Mouse (Mus musculus): ENCODE measurements around the gene Celf6. TPM values are rescaled to one million over a fixed set of nuclear protein-coding genes. Genes with fewer than 3 reads are reported as not detected.

Gene Celf6
- polyA plus RNA-seq, 1 experiment from 2014 or later = not detected

GRCm38 (mm10) chr9:59639936-59640335, 62.2 kb downstream of the Celf6 start:
- H3K4me1 ChIP-seq (ENCODE audit: control insufficient read depth, insufficient read depth, low read length) = no peaks in the 10 kb centered on the region
- no peak overlapping the region for H3K4me2 ChIP-seq (ENCODE audit: low read depth, severe bottlenecking)
- no peak overlapping the region for H3K9ac ChIP-seq (ENCODE audit: low read length)
- H3K27me3 ChIP-seq (ENCODE audit: control insufficient read depth, insufficient read depth, low read length) = no peaks in the 10 kb centered on the region
- H3K27ac ChIP-seq (replicated peaks; ENCODE audit: low read depth, low read length) = no peak overlapping the region
- 90% methylated on average over 4 of the region's 4 CpGs for WGBS
- peaks cover 2% of the 10 kb centered on the region for H3K36me3 ChIP-seq (ENCODE audit: control insufficient read depth, insufficient read depth, low read length)
- H3K4me3 ChIP-seq (ENCODE audit: low read depth, low read length) = no peak overlapping the region
- no peaks in the 10 kb centered on the region for H3K9me3 ChIP-seq (ENCODE audit: control insufficient read depth, low read length)
- ATAC-seq (ENCODE audit: insufficient number of reproducible peaks, low FRiP score, low TSS enrichment, low read depth) (no peak), DNase-seq (ENCODE audit: low spot score) (no peak)

- Histone ChIP-seq H3K27ac (replicated peaks; ENCODE audit: low read depth, low read length) (no peak overlapping the region), H3K27me3 (ENCODE audit: control insufficient read depth, insufficient read depth, low read length) (no peaks in the 10 kb centered on the region), H3K4me3 (ENCODE audit: low read depth, low read length) (no peak overlapping the region), H3K4me1 (ENCODE audit: control insufficient read depth, insufficient read depth, low read length) (no peaks in the 10 kb centered on the region), H3K36me3 (ENCODE audit: control insufficient read depth, insufficient read depth, low read length) (no peaks in the 10 kb centered on the region; the same call in 1 of the 2 replicates), H3K9me3 (ENCODE audit: control insufficient read depth, low read length) (no peaks in the 10 kb centered on the region), H3K9ac (ENCODE audit: low read length) (no peak overlapping the region), H3K4me2 (ENCODE audit: low read depth, severe bottlenecking) (no peak overlapping the region)
- WGBS = 80% methylated on average over 2 of the region's 2 CpGs
- ATAC-seq (ENCODE audit: insufficient number of reproducible peaks, low FRiP score, low TSS enrichment, low read depth) (no peak), DNase-seq (ENCODE audit: low spot score) (no peak)
Measured at GRCm38 (mm10) chr9:59641320-59641719, 63.6 kb downstream of the Celf6 start.

GRCm38 (mm10) chr9:59649911-59650310, 72.2 kb downstream of the Celf6 start:
- WGBS = 98% methylated on average over 4 of the region's 4 CpGs
- Histone ChIP-seq H3K4me2 (ENCODE audit: low read depth, severe bottlenecking) (no peak overlapping the region), H3K4me1 (ENCODE audit: control insufficient read depth, insufficient read depth, low read length) (no peaks in the 10 kb centered on the region), H3K36me3 (ENCODE audit: control insufficient read depth, insufficient read depth, low read length) (0 out of 2 replicates have a peak, but pooled peaks cover 2% of the 10 kb centered on the region), H3K9ac (ENCODE audit: low read length) (no peak overlapping the region), H3K9me3 (ENCODE audit: control insufficient read depth, low read length) (no peaks in the 10 kb centered on the region), H3K27me3 (ENCODE audit: control insufficient read depth, insufficient read depth, low read length) (no peaks in the 10 kb centered on the region), H3K27ac (replicated peaks; ENCODE audit: low read depth, low read length) (no peak overlapping the region), H3K4me3 (ENCODE audit: low read depth, low read length) (no peak overlapping the region)
- ATAC-seq (ENCODE audit: insufficient number of reproducible peaks, low FRiP score, low TSS enrichment, low read depth) = no peak
- no peak for DNase-seq (ENCODE audit: low spot score)

DNA sequence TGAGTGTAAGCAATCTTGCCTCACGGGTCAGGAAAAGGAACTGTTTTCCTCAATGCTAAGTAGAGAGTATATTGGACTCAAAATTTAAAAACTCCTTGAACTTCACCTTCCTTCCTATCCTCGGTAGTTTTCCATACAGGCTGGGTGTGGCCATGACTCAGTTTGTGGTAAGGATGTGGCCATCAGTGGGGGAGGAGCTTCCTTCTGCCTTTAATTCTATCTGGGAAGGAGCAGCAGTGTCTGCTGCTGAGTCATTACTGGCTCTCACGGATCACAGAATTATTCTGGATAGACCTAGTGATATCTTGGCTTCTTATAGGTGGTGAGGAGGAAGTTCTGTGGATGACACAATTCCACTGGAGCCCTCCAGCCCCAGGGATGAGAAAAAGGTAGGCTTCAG, 75.7 kb downstream of the Celf6 start:
- Histone ChIP-seq H3K27ac (replicated peaks; ENCODE audit: low read depth, low read length) (no peak overlapping the region), H3K4me2 (ENCODE audit: low read depth, severe bottlenecking) (no peak overlapping the region)
- 27% methylated on average over 3 of the region's 3 CpGs for WGBS

GRCm38 (mm10) chr9:59654450-59654983, 76.8 kb downstream of the Celf6 start:
- Histone ChIP-seq H3K4me3 (ENCODE audit: low read depth, low read length) (no peak overlapping the region), H3K9me3 (ENCODE audit: control insufficient read depth, low read length) (no peaks in the 10 kb centered on the region), H3K9ac (ENCODE audit: low read length) (no peak overlapping the region), H3K4me1 (ENCODE audit: control insufficient read depth, insufficient read depth, low read length) (peaks cover 5% of the 10 kb centered on the region), H3K36me3 (ENCODE audit: control insufficient read depth, insufficient read depth, low read length) (0 out of 2 replicates have a peak, but pooled peaks cover 2% of the 10 kb centered on the region), H3K4me2 (ENCODE audit: low read depth, severe bottlenecking) (no peak overlapping the region), H3K27ac (replicated peaks; ENCODE audit: low read depth, low read length) (no peak overlapping the region), H3K27me3 (ENCODE audit: control insufficient read depth, insufficient read depth, low read length) (no peaks in the 10 kb centered on the region)
- DNase-seq (ENCODE audit: low spot score) = no peak
- WGBS = 92% methylated on average over 2 of the region's 2 CpGs
- ATAC-seq (ENCODE audit: insufficient number of reproducible peaks, low FRiP score, low TSS enrichment, low read depth) = no peak

More for the DNA sequence above, 75.7 kb downstream of the Celf6 start:
- no peak for DNase-seq (ENCODE audit: low spot score)
- H3K4me3 ChIP-seq (ENCODE audit: low read depth, low read length) = no peak overlapping the region
- 0 out of 2 replicates have a peak, but pooled peaks cover 2% of the 10 kb centered on the region for H3K36me3 ChIP-seq (ENCODE audit: control insufficient read depth, insufficient read depth, low read length)
- no peaks in the 10 kb centered on the region for H3K27me3 ChIP-seq (ENCODE audit: control insufficient read depth, insufficient read depth, low read length)
- no peak overlapping the region for H3K9ac ChIP-seq (ENCODE audit: low read length)
- no peak for ATAC-seq (ENCODE audit: insufficient number of reproducible peaks, low FRiP score, low TSS enrichment, low read depth)
- H3K9me3 ChIP-seq (ENCODE audit: control insufficient read depth, low read length) = no peaks in the 10 kb centered on the region
- no peaks in the 10 kb centered on the region for H3K4me1 ChIP-seq (ENCODE audit: control insufficient read depth, insufficient read depth, low read length)

GRCm38 (mm10) chr9:59655958-59656634, 78.4 kb downstream of the Celf6 start, which contains the start of gene Pkm:
TSS of gene Pkm (plus strand) at chr9:59656368.
- Histone ChIP-seq H3K4me1 (ENCODE audit: control insufficient read depth, insufficient read depth, low read length) (peaks cover 15% of the 10 kb centered on the region), H3K27ac (replicated peaks; ENCODE audit: low read depth, low read length) (peak within 1 kb of the TSS; percentile 90), H3K4me2 (ENCODE audit: low read depth, severe bottlenecking) (peak within 1 kb of the TSS; percentile 85), H3K9ac (ENCODE audit: low read length) (peak within 1 kb of the TSS; percentile 92), H3K36me3 (ENCODE audit: control insufficient read depth, insufficient read depth, low read length) (peaks cover 5% of the 10 kb centered on the region; the same call in 1 of the 2 replicates), H3K9me3 (ENCODE audit: control insufficient read depth, low read length) (no peaks in the 10 kb centered on the region), H3K4me3 (ENCODE audit: low read depth, low read length) (peak within 1 kb of the TSS; percentile 74), H3K27me3 (ENCODE audit: control insufficient read depth, insufficient read depth, low read length) (no peaks in the 10 kb centered on the region)
- under 1% methylated on average over 46 of the region's 46 CpGs for WGBS
- DNase-seq (ENCODE audit: low spot score) (peak; percentile 98), ATAC-seq (ENCODE audit: insufficient number of reproducible peaks, low FRiP score, low TSS enrichment, low read depth) (peak; percentile 91)

Other genes with a start within 250 kb of the Celf6 start
- 16.8 and 17.8 TPM in 2 replicates for gene Bbs4, start 224.4 kb upstream of the Celf6 start, polyA plus RNA-seq (2014; fragmentation: Nextera tagmentation; extraction: Ambion mirVana)
- 20.3 and 21.2 TPM in 2 replicates for gene Arih1, start 91.3 kb upstream of the Celf6 start, polyA plus RNA-seq (2014; fragmentation: Nextera tagmentation; extraction: Ambion mirVana)
- gene Hexa, start 38.4 kb upstream of the Celf6 start, polyA plus RNA-seq (2014; fragmentation: Nextera tagmentation; extraction: Ambion mirVana) = 47.1 and 49.5 TPM in 2 replicates
- 0.13 and 0.28 TPM in 2 replicates for gene Tmem202, start 38.1 kb upstream of the Celf6 start, polyA plus RNA-seq (2014; fragmentation: Nextera tagmentation; extraction: Ambion mirVana)
- 28.2 and 29.7 TPM in 2 replicates for gene Parp6, start 39.4 kb downstream of the Celf6 start, polyA plus RNA-seq (2014; fragmentation: Nextera tagmentation; extraction: Ambion mirVana)
- gene Pkm, start 78.5 kb downstream of the Celf6 start, polyA plus RNA-seq (2014; fragmentation: Nextera tagmentation; extraction: Ambion mirVana) = 1,975 and 1,999 TPM in 2 replicates
- 0.20 and 0.27 TPM in 2 replicates for gene Gramd2, start 102.2 kb downstream of the Celf6 start, polyA plus RNA-seq (2014; fragmentation: Nextera tagmentation; extraction: Ambion mirVana)
- gene Senp8, start 172.8 kb downstream of the Celf6 start, polyA plus RNA-seq (2014; fragmentation: Nextera tagmentation; extraction: Ambion mirVana) = 20.0 and 20.1 TPM in 2 replicates
- 14.1 and 17.7 TPM in 2 replicates for gene Myo9a, start 173.0 kb downstream of the Celf6 start, polyA plus RNA-seq (2014; fragmentation: Nextera tagmentation; extraction: Ambion mirVana)

All from limb, embryonic 11.5 days (tissue).